ENCODE assay signal across 28 mouse cellular contexts in genomic region chr16:4511371-4511770, GRCm38 (mm10). TPM values are rescaled to one million over a fixed set of nuclear protein-coding genes. Genes with fewer than 3 reads are reported as not detected.
DNase-seq lines count a peak whose midpoint lies in the region; ATAC-seq and TF ChIP-seq lines count a peak whose summit lies in the region.
"Had no signal": no experiment of that assay in that cellular context is flagged by ENCODE, and none has a peak within 500 bp of the region (broad histone marks: within the 10 kb centered on the region; RNA-seq: fewer than 3 reads in every experiment).

No protein-coding gene starts in this region.

- WGBS in heart, postnatal 0 days, result 26% methylated on average over 2 of the region's 2 CpGs
- 92% methylated on average over 2 of the region's 2 CpGs for WGBS in forebrain, embryonic 13.5 days

- no peaks in the 10 kb centered on the region for H3K27me3 ChIP-seq in heart, postnatal 0 days (ENCODE audit: control insufficient read depth, insufficient read depth, low read length)
- H3K27me3 ChIP-seq in forebrain, embryonic 13.5 days, result no peaks in the 10 kb centered on the region
- H3K27me3 ChIP-seq: hindbrain, embryonic 15.5 days; limb, embryonic 12.5 days; liver, embryonic 13.5 days; lung, embryonic 15.5 days; neural tube, embryonic 12.5 days; stomach, embryonic 15.5 days had no signal

- peaks cover 68% of the 10 kb centered on the region for H3K4me1 ChIP-seq in heart, postnatal 0 days (ENCODE audit: control insufficient read depth, insufficient read depth)
- H3K4me1 ChIP-seq in forebrain, embryonic 13.5 days, result no peaks in the 10 kb centered on the region
- H3K4me1 ChIP-seq: forebrain, embryonic 10.5 days; hindbrain, embryonic 15.5 days; limb, embryonic 12.5 days; neural tube, embryonic 12.5 days had no signal

- H3K4me3 ChIP-seq in gastrocnemius, adult 2 months, result peak overlapping the region; percentile 23
- no peak overlapping the region for H3K4me3 ChIP-seq in heart, postnatal 0 days (ENCODE audit: low read depth, low read length)
- H3K4me3 ChIP-seq in forebrain, embryonic 13.5 days, result no peak overlapping the region
- H3K4me3 ChIP-seq: forebrain, embryonic 10.5 days; hindbrain, embryonic 15.5 days; left cerebral cortex, adult 2 months; limb, embryonic 12.5 days; liver, embryonic 13.5 days; lung, embryonic 15.5 days; neural tube, embryonic 12.5 days; stomach, embryonic 15.5 days had no signal

- 0 out of 2 replicates have a peak, but pooled peaks cover 6% of the 10 kb centered on the region for H3K36me3 ChIP-seq in heart, postnatal 0 days (replicated peaks; ENCODE audit: control insufficient read depth, insufficient read depth, low read length)
- H3K36me3 ChIP-seq in forebrain, embryonic 13.5 days (ENCODE audit: poor library complexity, severe bottlenecking), result no peaks in the 10 kb centered on the region
- H3K36me3 ChIP-seq: forebrain, embryonic 10.5 days; G1E; hindbrain, embryonic 15.5 days; limb, embryonic 12.5 days; liver, embryonic 13.5 days; lung, embryonic 15.5 days; neural tube, embryonic 12.5 days; stomach, embryonic 15.5 days had no signal

- no peak for DNase-seq in gastrocnemius, adult 2 months
- no peak for DNase-seq in gastrocnemius, adult 8-10 months (ENCODE audit: low spot score in 2 of 2)
- DNase-seq in left cerebral cortex, postnatal 14 days (ENCODE audit: low spot score in 2 of 2), result peak; percentile 12 to 57
- no peak for DNase-seq in left cerebral cortex, adult 8-10 months (ENCODE audit: low spot score in 2 of 2)
- DNase-seq in heart, postnatal 0 days (ENCODE audit: low spot score), result peak; percentile 93
- DNase-seq in telencephalon, adult 2 months (ENCODE audit: low read depth, low spot score), result peak; percentile 32
- no peak for DNase-seq in adrenal gland, adult 2 months
- DNase-seq: adrenal gland, postnatal 14 days; cerebellum, adult 18-20 months; cerebellum, postnatal 25 days; embryo, embryonic 11 days; gastrocnemius, postnatal 14 days; kidney, postnatal 36 days; liver, embryonic 13.5 days had no signal

- peak; percentile 76 for ATAC-seq in heart, postnatal 0 days (ENCODE audit: insufficient read depth, low read depth)
- ATAC-seq in forebrain, embryonic 13.5 days, result no peak
- ATAC-seq: activated CD4-positive, CD25-positive, alpha-beta regulatory T cell, adult 4 months; CD4-positive, CD25-positive, alpha-beta regulatory T cell, adult 4 months; intestine, embryonic 16.5 days had no signal

- H3K27ac ChIP-seq in gastrocnemius, adult 2 months, result peak overlapping the region; percentile 99
- H3K27ac ChIP-seq in heart, postnatal 0 days (ENCODE audit: low read depth), result peak overlapping the region; percentile 94
- no peak overlapping the region for H3K27ac ChIP-seq in forebrain, embryonic 13.5 days
- H3K27ac ChIP-seq: forebrain, embryonic 10.5 days; hindbrain, embryonic 15.5 days; left cerebral cortex, adult 2 months; limb, embryonic 12.5 days; liver, embryonic 13.5 days; lung, embryonic 15.5 days; macrophage; neural tube, embryonic 12.5 days; stomach, embryonic 15.5 days had no signal

- no peaks in the 10 kb centered on the region for H3K9me3 ChIP-seq in heart, postnatal 0 days (replicated peaks; ENCODE audit: control insufficient read depth, low read length)
- no peaks in the 10 kb centered on the region for H3K9me3 ChIP-seq in forebrain, embryonic 13.5 days (replicated peaks)
- H3K9me3 ChIP-seq: forebrain, embryonic 10.5 days; G1E; hindbrain, embryonic 15.5 days; limb, embryonic 12.5 days; liver, embryonic 13.5 days; lung, embryonic 15.5 days; neural tube, embryonic 12.5 days; stomach, embryonic 15.5 days had no signal

- H3K4me2 ChIP-seq in heart, postnatal 0 days (ENCODE audit: low read depth, low read length), result no peak overlapping the region
- no peak overlapping the region for H3K4me2 ChIP-seq in forebrain, embryonic 13.5 days
- H3K4me2 ChIP-seq: hindbrain, embryonic 15.5 days; limb, embryonic 12.5 days; liver, embryonic 13.5 days; lung, embryonic 15.5 days; midbrain, embryonic 11.5 days; neural tube, embryonic 12.5 days; stomach, embryonic 15.5 days had no signal

- TF ChIP-seq EP300 in heart, postnatal 0 days (IDR thresholded peaks at IDR 0.05; ENCODE audit: low read depth), result peak; percentile 83

- intact Hi-C loops in gastrocnemius, adult 2 months (cut with DNase I), result no loop called here
- intact Hi-C loops in left cerebral cortex, postnatal 14 days (cut with DNase I), result no loop called here

- no peak overlapping the region for H3K9ac ChIP-seq in heart, postnatal 0 days (replicated peaks; ENCODE audit: low read depth, low read length)
- H3K9ac ChIP-seq in forebrain, embryonic 13.5 days, result no peak overlapping the region
- H3K9ac ChIP-seq: hindbrain, embryonic 15.5 days; limb, embryonic 12.5 days; liver, embryonic 13.5 days; lung, embryonic 15.5 days; neural tube, embryonic 12.5 days; stomach, embryonic 15.5 days had no signal

- TF ChIP-seq CTCF in gastrocnemius, adult 2 months (IDR thresholded peaks at IDR 0.05), result no peak
- TF ChIP-seq CTCF in heart, postnatal 0 days (IDR thresholded peaks at IDR 0.05; ENCODE audit: low read depth), result no peak

RNA-seq across cellular contexts. Expression of gene Srl, which starts 30.2 kb away (rescaled TPM):
- total RNA-seq in gastrocnemius, adult 2 months (2021), result 1,000 to 10,000 TPM; 1,026 to 1,225 TPM
- 1,000 to 10,000 TPM; 1,019 to 1,332 (median 1,204) TPM for total RNA-seq in gastrocnemius, adult 8-10 months (2022)
- 10 to 100 TPM; 14.2 to 18.8 TPM for total RNA-seq in left cerebral cortex, postnatal 14 days (2021)
- total RNA-seq in left cerebral cortex, adult 8-10 months (2022), result 1 to 10 TPM; 3.6 to 7.4 (median 5.1) TPM
- total RNA-seq in heart, postnatal 0 days (2014; rRNA removed; ENCODE audit: low replicate concordance), result 910 and 974 TPM in 2 replicates
- polyA plus RNA-seq in heart, postnatal 0 days (2015; fragmentation: Nextera tagmentation; extraction: Ambion mirVana), result 346 and 419 TPM in 2 replicates
- polyA plus RNA-seq in forebrain, embryonic 13.5 days (2015; fragmentation: Nextera tagmentation; extraction: Ambion mirVana), result 25.2 and 30.2 TPM in 2 replicates
- 10 to 100 TPM in 1 of 2 experiments, 1 to 10 TPM in 1; 6.8 to 13.2 TPM for total RNA-seq in adrenal gland, adult 2 months (2021)
- 0.35 and 0.57 TPM in 2 replicates for polyA plus RNA-seq in adrenal gland, adult 2 months (2012; rRNA removed)

RNA-seq across cellular contexts. Expression of gene Tfap4, which starts 48.3 kb away (rescaled TPM):
- 1 to 10 TPM; 3.0 to 5.1 TPM for total RNA-seq in gastrocnemius, adult 2 months (2021)
- 1 to 10 TPM; 3.2 to 5.5 (median 3.7) TPM for total RNA-seq in gastrocnemius, adult 8-10 months (2022)
- 1 to 10 TPM; 2.8 to 3.1 TPM for total RNA-seq in left cerebral cortex, postnatal 14 days (2021)
- total RNA-seq in left cerebral cortex, adult 8-10 months (2022), result 1 to 10 TPM; 5.5 to 8.1 (median 6.9) TPM
- 2.6 and 6.3 TPM in 2 replicates for total RNA-seq in heart, postnatal 0 days (2014; rRNA removed; ENCODE audit: low replicate concordance)
- polyA plus RNA-seq in heart, postnatal 0 days (2015; fragmentation: Nextera tagmentation; extraction: Ambion mirVana), result 2.9 and 3.4 TPM in 2 replicates
- polyA plus RNA-seq in forebrain, embryonic 13.5 days (2015; fragmentation: Nextera tagmentation; extraction: Ambion mirVana), result 15.7 and 17.3 TPM in 2 replicates
- total RNA-seq in adrenal gland, adult 2 months (2021), result 1 to 10 TPM; 3.8 to 6.7 TPM
- polyA plus RNA-seq in adrenal gland, adult 2 months (2012; rRNA removed), result 3.6 and 4.0 TPM in 2 replicates

Comparison
In these comparisons a context has a peak if more than half of its experiments do, and no peak if none do; other contexts are left out.
1. DNase-seq: peak in left cerebral cortex, postnatal 14 days (2 of 2), heart, postnatal 0 days (single experiment) and telencephalon, adult 2 months (single experiment); none in gastrocnemius, adult 2 months (single experiment), gastrocnemius, adult 8-10 months (0 of 2), left cerebral cortex, adult 8-10 months (0 of 2) and adrenal gland, adult 2 months (single experiment).
2. RNA of gene Srl, which starts 30.2 kb away (total RNA-seq): 1,026 to 1,225 TPM in gastrocnemius, adult 2 months, 1,019 to 1,332 TPM in gastrocnemius, adult 8-10 months and 910 to 974 TPM in heart, postnatal 0 days; 14.2 to 18.8 TPM in left cerebral cortex, postnatal 14 days, 6.8 to 13.2 TPM in adrenal gland, adult 2 months and 3.6 to 7.4 TPM in left cerebral cortex, adult 8-10 months; every median in the first group is over 10 times any median in the second.